Mouse (Mus musculus): ENCODE data around the gene Olfr1377.

- no peak for TF ChIP-seq FLI1 (IDR thresholded peaks at IDR 0.05; ENCODE audit: low read length)
- TF ChIP-seq GATA1 (IDR thresholded peaks at IDR 0.05; ENCODE audit: borderline replicate concordance, low read length), result no peak
These were observed 39.4 kb upstream of the Olfr1377 start for GRCm38 (mm10) chr11:50942386-50942785.
